Mouse (Mus musculus) lung, postnatal 0 days (tissue): ENCODE data around the gene Mon2.
A peak's percentile ranks its signal among the peaks of the same experiment; 100 is the strongest.

ENCODE experiments used
- CTCF ChIP-seq: IDR thresholded peaks from 2 replicates; pipeline ENCODE4 v1.5.1; 2016; ENCODE audit warnings: antibody characterized with exemption, mild to moderate bottlenecking
- EP300 ChIP-seq: IDR thresholded peaks from 2 replicates; pipeline ENCODE4 v1.6.1; 2016; ENCODE audit warnings: antibody characterized with exemption, mild to moderate bottlenecking, control low read depth

DNA sequence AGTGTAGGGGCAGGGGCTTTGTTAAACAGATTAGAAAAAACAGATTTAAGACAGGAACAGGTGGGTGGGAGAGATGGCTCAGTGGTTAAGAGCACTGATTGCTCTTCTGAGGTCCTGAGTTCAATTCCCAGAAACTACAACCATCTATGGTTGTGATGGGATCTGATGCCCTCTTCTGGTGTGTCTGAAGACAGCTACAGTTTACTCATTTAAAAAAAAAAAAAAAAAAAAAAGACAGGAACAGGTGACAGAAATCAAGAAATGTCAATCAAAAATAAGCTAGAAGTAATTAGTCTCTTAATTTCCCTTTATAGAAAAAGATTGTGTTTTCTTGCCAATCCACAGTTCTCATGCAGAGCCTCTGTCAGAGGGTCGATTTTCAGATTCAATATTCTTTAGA, 74.3 kb downstream of the Mon2 start:
- TF ChIP-seq CTCF (0 out of 2 replicates have a peak, but pooled peaks have one; percentile 11), EP300 (no peak)
